Mouse (Mus musculus) heart, adult 9 months (tissue): ENCODE results near the gene Fstl4.
"Not testable (repeated sequence)": the region's sequence is repeated elsewhere in the genome, so short reads cannot be mapped to it uniquely, and the experiment has no call there.

Source experiments
- DNase-seq, 2 experiments: peaks; one replicate each; pipeline ENCODE4 v3.0.0; 2022; ENCODE audit warnings: low spot score in 2 of 2

Fstl4 gene

DNA sequence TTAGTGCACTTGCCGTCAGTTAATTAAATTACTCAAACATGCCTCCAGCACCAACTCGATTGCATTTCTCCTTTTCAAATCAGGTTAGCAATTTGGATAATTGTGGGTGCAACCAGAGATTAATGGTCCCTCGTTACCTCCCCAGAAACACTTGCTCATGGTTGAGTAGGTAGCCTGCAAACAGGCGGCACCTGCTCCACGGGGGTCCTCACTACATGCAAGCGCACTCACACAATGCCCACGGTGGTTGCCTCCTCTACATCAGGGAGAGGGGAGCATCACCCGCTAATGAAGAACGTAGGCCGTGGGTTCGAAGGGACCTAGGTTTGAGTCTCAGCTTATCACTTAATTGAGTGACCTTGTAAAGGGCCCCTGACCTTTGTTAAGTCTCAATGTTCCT, 371.9 kb downstream of the Fstl4 start:
- no peak for DNase-seq

GRCm38 (mm10) chr11:53137381-53137780, 372.9 kb downstream of the Fstl4 start:
- DNase-seq = no peak

DNA sequence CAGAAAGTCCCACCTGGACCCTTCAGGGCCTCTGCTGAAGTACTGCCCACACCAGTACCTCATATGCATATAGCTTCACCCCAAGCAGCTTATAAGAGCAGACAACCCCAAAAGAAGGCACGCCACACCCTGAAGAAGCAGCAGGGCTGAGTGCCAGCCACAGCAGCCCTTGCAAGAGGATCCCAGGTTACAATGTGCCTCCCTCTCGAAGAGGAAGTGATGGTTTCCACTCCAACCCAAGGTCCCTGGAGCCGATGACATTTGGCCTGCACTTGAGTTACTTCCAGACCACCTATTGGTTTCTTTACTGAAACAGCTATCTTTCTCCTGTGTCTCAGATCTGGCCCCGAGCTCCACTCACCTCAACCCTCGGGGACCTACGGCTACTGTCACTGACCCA, 373.8 kb downstream of the Fstl4 start:
- no peak for DNase-seq

DNA sequence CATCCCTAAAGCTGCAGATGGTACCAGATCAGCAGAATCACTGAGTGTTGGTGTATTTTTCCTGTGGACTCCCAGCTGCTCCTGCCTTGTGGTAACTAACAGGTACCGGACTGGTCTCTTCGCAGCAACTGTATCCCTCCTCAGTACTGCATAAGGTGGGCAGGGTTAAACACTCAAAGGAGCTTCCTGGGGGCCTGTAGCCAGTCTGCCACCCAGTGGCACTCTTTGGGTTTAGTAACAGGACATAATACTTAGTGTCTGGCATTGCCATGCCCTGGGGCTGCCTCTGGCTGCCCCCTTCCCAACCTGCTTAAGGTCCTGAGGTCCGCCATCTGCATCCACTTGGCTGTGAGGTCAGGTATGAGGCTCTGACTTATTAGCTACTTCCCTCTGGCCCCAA, 375.2 kb downstream of the Fstl4 start:
- DNase-seq = no peak

DNA sequence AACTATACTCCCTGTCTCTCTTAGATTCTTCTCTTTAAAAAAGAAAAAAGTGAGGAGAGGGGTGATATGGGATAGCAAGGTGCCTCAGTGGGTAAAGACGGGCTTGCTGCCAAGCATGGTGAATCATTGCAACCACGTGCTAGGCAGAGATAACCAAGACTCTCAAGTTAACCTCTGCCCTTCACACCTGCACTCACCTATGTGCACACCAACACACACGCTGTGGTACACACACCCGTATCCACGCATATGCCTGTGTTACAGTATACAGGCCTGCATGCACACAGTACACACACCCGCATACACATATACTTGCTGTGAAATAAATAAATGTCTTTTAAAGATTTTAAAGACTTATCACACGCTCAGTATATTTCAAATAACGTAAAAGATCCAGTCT, 375.8 kb downstream of the Fstl4 start:
- no peak for DNase-seq

DNA sequence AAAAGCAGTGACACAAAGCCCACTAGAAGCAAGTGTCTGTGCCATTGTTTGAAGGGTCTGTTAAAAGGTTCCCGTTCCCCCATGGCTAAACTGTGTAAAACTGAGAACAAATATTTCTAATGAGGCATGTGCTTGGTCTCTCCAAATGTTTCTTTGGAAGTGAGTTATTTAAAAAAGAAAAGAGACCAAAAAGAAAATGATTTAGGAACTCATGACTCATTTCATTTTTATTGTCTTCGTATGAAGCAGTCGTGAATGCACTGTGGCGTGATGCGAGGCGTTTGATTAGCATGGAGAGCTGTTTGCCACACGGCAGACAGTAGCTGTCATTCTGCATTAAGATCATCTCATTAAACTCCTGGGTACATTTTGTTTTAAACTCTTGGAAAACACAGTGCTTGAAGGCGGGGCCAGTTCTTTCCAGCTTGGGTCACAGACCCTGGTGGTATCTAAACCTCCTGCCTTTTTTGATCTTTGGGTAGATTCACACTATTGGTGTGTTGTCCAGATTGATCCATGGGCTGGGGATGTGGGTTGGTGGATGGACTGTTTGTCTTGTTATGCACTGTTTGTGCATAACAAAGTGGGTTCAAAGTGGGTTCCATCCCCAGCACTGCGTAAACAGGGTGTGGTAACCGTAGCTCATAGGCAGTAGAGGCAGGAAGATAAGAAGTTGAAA, 376.4 kb downstream of the Fstl4 start:
- DNase-seq = no peak

DNA sequence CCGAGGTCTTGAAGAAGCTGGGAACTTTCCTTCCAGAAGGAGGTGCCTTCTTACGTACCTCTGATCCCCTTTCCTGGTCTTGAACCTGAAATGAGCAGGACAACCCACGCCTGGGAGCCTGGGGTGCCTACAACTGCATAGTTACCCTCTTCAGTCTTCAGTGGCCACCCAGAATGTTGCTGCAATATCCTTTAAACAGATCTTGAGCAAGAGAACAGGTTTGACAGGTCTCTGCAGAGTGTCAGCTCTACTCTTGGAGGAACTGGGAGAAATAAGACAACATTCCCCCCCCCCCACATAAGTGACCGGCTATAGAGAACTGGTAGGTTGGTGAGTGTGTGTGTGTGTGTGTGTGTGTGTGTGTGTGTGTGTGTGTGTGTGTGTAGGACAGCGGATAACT, 379.1 kb downstream of the Fstl4 start:
- no peak for DNase-seq

DNA sequence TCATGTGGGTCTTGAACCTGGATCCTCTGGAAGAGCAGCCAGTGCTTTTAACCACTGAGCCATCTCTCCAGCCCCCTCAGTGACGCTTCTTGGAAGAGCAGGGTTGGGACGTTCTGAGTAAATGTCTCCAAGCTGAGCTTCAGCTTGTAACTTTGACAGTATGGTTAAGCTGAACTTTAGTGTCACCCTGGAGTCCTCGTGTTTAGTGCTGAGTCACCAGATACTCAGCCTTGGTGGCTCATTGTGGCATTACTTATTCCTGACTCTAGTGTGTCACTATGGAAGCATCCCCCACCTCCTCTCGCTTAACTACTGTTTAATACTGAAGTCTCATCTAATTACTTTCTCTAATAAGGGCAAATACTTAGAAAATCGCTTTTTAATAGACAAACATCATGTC, 380.1 kb downstream of the Fstl4 start:
- DNase-seq = no peak

DNA sequence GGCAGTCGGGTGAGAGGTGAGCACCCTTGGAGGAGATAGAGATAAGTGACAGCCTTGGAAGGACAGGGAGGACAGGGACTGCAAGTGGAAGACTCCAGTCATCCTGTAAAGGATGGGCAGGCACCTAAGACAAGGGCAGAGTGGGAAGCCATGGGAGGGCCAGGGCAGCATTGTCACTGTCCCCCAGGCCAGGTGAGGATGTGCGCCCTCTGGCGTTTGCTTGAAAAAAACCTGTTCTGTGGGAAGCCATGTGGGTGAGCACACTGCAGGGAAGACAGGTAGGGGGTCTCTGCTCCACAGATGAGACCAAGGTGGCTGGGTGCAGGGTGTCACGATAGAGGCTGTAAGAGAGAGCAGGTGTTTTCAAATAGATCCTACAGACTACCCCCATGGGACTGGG, 381.9 kb downstream of the Fstl4 start:
- no peak for DNase-seq

DNA sequence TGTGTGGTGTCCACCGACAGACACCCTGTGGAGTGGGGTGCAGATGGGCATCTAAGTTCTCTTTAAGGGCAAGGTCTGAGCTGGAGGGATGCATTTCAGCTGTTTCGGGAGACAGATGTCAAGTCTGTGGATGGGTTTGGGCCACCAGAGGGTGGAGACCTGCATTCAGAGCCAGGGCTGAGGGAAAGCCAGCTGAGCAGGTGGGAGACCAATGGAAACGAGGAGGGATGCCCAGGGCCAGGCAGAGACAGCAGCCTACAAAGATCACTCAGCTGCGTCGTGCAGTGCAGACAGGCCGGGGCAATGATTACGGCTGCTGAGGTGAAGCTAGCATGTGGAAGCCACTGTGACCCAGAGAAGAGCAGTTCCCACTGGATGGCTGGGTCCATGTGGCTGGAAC, 392.0 kb downstream of the Fstl4 start:
- no peak for DNase-seq

DNA sequence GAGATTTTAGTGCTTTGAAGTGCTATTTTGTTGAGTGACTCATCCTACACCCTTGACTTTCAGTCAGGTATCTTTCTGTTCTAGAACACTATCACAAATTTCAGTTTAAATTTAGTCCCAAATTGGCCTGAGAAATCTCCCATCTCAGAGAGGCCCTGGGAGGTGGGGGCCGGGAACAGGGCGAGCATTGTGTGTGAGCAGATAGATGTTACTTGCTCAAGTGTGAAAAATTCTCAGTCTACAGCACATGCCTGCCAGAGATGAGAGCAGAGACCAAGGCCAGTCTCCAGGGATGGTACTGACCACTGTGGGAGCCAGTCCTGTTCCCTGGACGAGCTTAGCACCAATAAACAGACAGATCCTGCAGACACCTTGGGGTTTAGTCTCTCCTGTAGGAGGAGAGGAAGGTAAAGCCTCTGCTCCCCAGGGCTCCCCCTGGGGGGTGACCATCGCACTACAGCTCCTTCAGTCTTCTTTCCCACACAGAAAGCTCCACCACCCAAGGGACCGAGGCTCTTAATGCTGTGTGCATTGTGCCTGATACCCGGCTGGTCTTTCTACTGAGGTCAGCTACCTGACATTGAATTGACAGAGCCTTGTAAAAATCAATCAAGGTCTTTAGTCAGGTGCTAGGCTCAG, 393.3 kb downstream of the Fstl4 start:
- DNase-seq = no peak

DNA sequence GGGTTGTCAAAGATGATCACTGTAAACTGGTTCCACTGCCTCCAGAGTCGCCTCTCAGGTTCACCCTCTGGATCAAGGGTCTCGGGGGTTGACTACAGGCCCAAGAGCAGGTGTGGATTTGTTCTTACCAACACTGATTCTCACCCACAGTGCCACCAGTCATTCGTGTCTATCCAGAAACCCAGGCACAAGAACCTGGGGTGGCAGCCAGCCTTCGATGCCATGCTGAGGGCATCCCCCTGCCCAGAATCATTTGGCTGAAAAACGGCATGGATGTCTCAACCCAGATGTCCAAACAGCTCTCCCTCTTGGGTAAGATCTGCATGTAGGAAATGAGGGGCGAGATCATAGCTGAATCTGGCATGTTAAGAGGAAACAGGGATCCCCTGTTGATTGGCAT, 398.0 kb downstream of the Fstl4 start:
- no peak for DNase-seq

DNA sequence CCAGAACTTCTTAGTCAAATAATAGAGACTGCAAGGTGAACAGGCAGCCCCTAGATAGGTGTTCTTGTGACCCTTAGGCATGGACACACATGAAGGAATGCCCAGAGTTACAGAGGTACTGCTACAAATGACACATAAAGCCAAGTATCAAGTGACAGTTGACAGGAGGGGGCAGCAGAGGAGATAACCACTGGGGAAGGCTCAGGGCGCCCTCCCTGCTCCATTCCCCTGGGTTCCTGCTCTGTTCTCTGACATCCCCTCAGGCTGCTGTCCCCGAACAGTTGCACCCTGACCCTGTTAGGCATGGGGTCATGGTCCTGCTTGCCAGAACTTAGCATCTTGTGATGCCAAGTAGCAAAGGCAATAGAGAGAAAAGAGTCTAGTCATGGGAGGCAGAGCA, 402.0 kb downstream of the Fstl4 start:
- DNase-seq = no peak

GRCm38 (mm10) chr11:53182177-53182852, 417.9 kb downstream of the Fstl4 start:
- DNase-seq = no peak

GRCm38 (mm10) chr11:53182858-53183257, 418.4 kb downstream of the Fstl4 start:
- peak; percentile 36 to 61 for DNase-seq

DNA sequence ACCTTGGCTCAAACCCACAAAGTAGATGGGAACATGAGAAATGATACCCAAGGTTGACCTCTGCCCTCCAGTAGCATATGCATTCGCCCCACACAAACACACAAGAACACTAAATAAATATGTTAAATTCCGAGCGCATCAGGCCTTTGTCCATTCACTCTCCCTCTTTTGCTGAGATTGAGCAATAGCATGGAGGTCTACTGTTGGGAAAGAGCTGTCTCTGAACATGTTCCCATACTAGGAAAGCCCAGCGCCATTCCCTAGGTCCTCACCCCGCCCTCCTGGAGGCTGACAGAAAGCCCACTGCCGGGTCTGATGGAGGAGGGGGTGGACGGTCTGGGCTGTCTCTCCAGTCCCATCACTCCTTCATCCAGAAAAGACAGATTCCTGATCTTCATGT, 419.6 kb downstream of the Fstl4 start:
- DNase-seq = no peak

DNA sequence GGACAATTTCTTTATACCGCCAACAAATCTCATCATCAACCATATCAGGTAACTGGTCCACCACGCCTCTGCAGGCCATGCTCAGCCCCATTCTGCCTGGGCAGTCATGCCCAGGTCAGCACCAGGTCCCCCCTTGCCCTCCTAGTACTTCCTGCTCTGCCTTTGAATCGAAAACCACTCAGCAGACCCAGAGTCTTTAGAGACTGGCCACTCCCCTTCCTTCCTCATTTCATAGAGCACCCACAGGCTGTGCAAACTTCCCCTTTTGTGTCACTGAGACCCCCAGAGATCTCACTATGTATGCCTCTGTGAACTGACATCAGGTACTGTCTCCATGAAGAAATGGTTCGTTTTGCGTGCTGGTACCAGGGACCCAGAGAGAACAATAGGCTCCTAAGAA, 420.3 kb downstream of the Fstl4 start:
- DNase-seq = peak in 1 of 2 experiments; percentile 19

DNA sequence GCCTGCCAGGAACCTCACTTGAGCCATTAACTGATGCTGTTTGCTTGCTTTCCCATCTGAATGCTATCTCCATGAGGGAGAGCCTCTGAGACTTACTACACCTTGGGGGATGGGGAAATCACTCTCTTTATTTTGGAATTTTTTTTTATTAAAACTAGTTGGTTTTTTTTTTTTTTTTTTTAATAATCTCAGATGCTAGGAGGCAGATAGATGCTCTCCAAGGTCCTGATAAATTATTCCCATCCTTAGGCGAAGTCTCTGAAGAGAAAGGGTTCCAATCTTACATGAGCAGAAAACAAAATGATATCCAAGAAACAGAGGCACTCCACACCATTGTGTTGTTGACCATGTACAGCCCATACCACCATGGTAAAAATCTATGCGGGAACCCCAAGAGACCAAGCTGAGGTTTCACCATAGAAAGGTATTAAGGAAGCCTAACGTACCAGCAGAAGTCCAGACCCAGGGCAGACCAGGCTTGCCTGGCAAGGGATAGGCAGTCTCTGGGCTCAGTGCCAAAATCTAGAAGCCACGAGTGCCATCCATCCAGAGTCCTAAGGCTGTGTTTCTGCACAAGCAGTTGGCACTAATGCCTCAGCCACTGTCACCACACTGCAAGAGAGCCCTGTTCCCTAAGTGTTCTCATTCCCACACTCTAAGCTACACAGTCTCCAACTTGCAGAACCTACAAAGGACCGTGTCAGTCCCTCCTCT, 423.1 kb downstream of the Fstl4 start:
- DNase-seq = peak; percentile 7 to 18

DNA sequence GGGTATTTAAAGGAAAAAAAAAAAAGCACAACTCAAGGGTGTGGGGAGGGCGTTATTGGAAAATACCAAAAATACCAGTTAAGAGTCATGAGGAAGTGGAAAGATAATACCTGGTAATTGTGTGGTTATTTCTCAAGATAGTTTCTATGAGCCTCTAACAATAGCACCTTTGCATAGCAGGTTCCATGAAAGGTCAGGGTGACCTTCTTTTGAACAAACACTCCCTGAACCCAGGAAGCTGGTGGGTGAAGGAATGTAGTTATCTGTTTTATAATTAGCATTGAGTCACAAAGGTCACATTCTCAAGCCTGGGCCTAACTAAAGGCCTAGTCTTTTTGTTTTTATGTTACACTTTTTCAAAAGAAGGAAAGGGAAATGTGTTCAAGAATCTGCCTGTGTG, 432.1 kb downstream of the Fstl4 start:
- DNase-seq = not testable (repeated sequence)

- no peak for DNase-seq
Observed at GRCm38 (mm10) chr11:53197111-53197510, 432.7 kb downstream of the Fstl4 start.

DNA sequence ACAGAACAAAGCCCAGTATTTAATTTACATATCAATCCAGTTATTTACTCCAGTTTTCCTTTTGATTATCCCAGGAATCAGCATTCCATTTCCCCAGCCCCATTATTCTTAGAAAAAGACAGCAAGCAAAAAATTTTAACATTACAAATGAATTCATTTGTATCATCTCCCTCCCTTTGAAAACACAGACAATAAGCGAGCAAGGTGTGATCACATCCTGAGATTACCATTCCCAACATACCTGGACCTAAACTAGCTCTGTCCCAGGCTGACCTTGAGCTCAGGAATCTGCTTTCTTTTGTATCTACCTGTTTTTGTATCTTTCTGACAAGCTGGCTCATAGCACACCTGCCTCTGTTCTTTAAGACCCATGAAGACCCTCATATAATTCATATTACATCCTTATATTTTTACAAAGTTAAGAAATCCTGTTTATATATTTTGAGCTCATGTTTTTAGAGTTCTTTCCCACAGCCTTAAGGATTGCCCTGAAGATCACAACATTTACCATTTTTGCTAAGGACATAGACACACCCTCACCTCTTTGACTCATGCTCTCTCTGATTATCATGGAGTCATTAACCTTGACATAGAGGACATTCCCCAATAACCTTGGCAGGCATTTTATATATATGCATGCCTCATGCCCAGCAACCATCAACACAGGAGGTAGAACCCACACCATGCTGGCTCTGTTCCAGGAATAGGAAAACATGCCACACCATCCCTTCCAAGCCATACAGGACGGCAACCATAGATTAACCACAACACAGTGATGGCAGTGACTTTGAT, 438.2 kb downstream of the Fstl4 start:
- no peak for DNase-seq

GRCm38 (mm10) chr11:53210876-53211275, 446.4 kb downstream of the Fstl4 start:
- no peak for DNase-seq
